Mouse (Mus musculus) hindbrain, embryonic 15.5 days (tissue): ENCODE results near the gene Olfr1394. TPM values are rescaled to one million over a fixed set of nuclear protein-coding genes. Genes with fewer than 3 reads are reported as not detected.
"Not testable (repeated sequence)": the region's sequence is repeated elsewhere in the genome, so short reads cannot be mapped to it uniquely, and the experiment has no call there.

ENCODE experiments used
- ATAC-seq: fragments of 200-750 bp; cut with Nextera tagmentation; 2 replicates; pipeline ENCODE4 v1.8.0; 2017; ENCODE audit warnings: low read depth, moderate number of reproducible peaks, moderate TSS enrichment; ENCODE audit not compliant: low FRiP score
- H3K27ac ChIP-seq: fragments of 300-500 bp; sonication (generic); replicated peaks from 2 replicates; pipeline ENCODE4 v1.5.1; 2015; ENCODE audit warnings: mild to moderate bottlenecking, inconsistent platforms
- H3K27me3 ChIP-seq: fragments of 300-500 bp; sonication (generic); 2 replicates; pipeline ENCODE4 v1.6.1; 2015; ENCODE audit warnings: control low read depth, inconsistent platforms
- H3K36me3 ChIP-seq: fragments of 300-500 bp; sonication (generic); 2 replicates; pipeline ENCODE4 v1.6.1; 2015; ENCODE audit warnings: control low read depth, inconsistent platforms
- H3K4me1 ChIP-seq: fragments of 300-500 bp; sonication (generic); replicated peaks from 2 replicates; pipeline ENCODE4 v1.6.1; 2015; ENCODE audit warnings: control low read depth, inconsistent platforms
- H3K4me2 ChIP-seq: fragments of 300-500 bp; sonication (generic); 2 replicates; pipeline ENCODE4 v1.6.1; 2015; ENCODE audit warnings: moderate library complexity, mild to moderate bottlenecking, inconsistent platforms
- H3K4me3 ChIP-seq: fragments of 300-500 bp; sonication (generic); 2 replicates; pipeline ENCODE4 v1.5.1; 2015; ENCODE audit warnings: mild to moderate bottlenecking, inconsistent platforms
- H3K9ac ChIP-seq: fragments of 300-500 bp; sonication (generic); 2 replicates; pipeline ENCODE4 v1.6.1; 2015; ENCODE audit warnings: inconsistent platforms
- H3K9me3 ChIP-seq: fragments of 300-500 bp; sonication (generic); 2 replicates; pipeline ENCODE4 v1.6.1; 2016; ENCODE audit warnings: control low read depth, inconsistent platforms
- WGBS: fragments of 180-500 bp; shearing (Covaris S2); methylation state at CpG from one replicate; pipeline ENCODE4 v1.1.7; 2015; 5-methylcytosine and 5-hydroxymethylcytosine counted together
- polyA plus RNA-seq: library from polyadenylated mRNA; unstranded; fragments of >200 nt; fragmentation: Nextera tagmentation; extraction: Ambion mirVana; gene quantifications from 2 replicates; pipeline ENCODE4 v1.2.1, GENCODE M21; 2015

Gene Olfr1394
- polyA plus RNA-seq, 1 experiment from 2014 or later, result not detected

- Histone ChIP-seq H3K9me3 (no peaks in the 10 kb centered on the region), H3K4me2 (no peak overlapping the region), H3K36me3 (no peaks in the 10 kb centered on the region), H3K4me3 (no peak overlapping the region), H3K9ac (no peak overlapping the region), H3K27ac (no peak overlapping the region), H3K4me1 (no peaks in the 10 kb centered on the region), H3K27me3 (no peaks in the 10 kb centered on the region)
- no peak for ATAC-seq
- 90% methylated on average over 2 of the region's 2 CpGs for WGBS
Measured at GRCm38 (mm10) chr11:49156821-49157814, 2.9 kb downstream of the Olfr1394 start.

- H3K27me3 ChIP-seq, result peaks cover 2% of the 10 kb centered on the region
- peak overlapping the region; percentile 77 for H3K4me2 ChIP-seq
- H3K36me3 ChIP-seq, result no peaks in the 10 kb centered on the region
- H3K9ac ChIP-seq, result peak overlapping the region; percentile 12
- H3K4me3 ChIP-seq, result peak overlapping the region; percentile 40
- H3K4me1 ChIP-seq, result peaks cover 8% of the 10 kb centered on the region
- WGBS, result 6% methylated on average over 50 of the region's 50 CpGs
- H3K9me3 ChIP-seq, result no peaks in the 10 kb centered on the region
- H3K27ac ChIP-seq, result no peak overlapping the region
- peak; percentile 75 for ATAC-seq
Measured at GRCm38 (mm10) chr11:49168839-49169611, 14.8 kb downstream of the Olfr1394 start.

DNA sequence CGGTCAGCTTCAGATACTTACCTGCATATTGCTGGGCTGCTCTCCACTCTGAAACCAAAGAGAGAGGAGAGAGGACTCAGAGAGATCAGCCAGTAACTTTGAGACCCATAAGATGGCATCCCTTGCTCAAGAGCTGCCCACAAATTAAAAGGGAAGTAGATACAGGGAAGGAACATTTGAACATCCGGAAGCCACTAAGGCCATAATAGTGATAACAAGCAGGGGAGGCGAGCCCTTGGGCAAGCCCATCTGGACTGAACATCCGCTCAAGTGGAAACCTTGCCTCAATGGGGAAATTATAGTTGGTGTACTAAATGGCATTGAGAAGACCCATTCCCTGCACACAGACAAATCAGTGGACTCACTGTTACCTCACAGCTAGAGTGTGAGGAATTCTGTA lies 16.4 kb downstream of the Olfr1394 start:
- no peak overlapping the region for H3K9ac ChIP-seq
- no peak overlapping the region for H3K27ac ChIP-seq
- no peaks in the 10 kb centered on the region for H3K36me3 ChIP-seq
- peaks cover 2% of the 10 kb centered on the region for H3K27me3 ChIP-seq
- no peak overlapping the region for H3K4me2 ChIP-seq
- no peaks in the 10 kb centered on the region for H3K9me3 ChIP-seq
- ATAC-seq, result no peak
- WGBS, result 97% methylated on average over 4 of the region's 4 CpGs
- peaks cover 8% of the 10 kb centered on the region for H3K4me1 ChIP-seq
- no peak overlapping the region for H3K4me3 ChIP-seq

DNA sequence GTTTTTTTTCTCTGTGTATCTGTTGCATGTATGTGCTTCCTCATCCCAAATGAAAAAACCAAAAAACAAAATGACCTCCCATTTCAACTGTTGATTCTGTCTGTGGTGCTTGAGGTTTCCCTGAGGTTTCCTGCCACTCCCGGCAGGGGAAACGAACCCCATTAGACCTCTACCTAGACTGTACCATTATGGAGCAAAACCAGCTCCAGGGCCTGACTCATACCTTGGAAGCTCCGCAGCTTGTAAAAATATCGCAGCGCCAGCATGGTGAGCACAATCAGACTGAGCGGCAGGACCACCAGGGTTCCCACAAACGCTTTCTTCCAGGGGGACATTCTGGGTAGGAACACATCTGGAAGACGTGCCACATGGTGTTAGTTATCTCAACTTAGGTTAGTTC lies 21.2 kb downstream of the Olfr1394 start:
- no peaks in the 10 kb centered on the region for H3K4me1 ChIP-seq
- H3K27me3 ChIP-seq, result no peaks in the 10 kb centered on the region
- H3K9ac ChIP-seq, result no peak overlapping the region
- WGBS, result 87% methylated on average over 8 of the region's 8 CpGs
- no peak overlapping the region for H3K27ac ChIP-seq
- no peak overlapping the region for H3K4me2 ChIP-seq
- ATAC-seq, result no peak
- no peaks in the 10 kb centered on the region for H3K36me3 ChIP-seq
- H3K9me3 ChIP-seq, result no peaks in the 10 kb centered on the region
- no peak overlapping the region for H3K4me3 ChIP-seq

DNA sequence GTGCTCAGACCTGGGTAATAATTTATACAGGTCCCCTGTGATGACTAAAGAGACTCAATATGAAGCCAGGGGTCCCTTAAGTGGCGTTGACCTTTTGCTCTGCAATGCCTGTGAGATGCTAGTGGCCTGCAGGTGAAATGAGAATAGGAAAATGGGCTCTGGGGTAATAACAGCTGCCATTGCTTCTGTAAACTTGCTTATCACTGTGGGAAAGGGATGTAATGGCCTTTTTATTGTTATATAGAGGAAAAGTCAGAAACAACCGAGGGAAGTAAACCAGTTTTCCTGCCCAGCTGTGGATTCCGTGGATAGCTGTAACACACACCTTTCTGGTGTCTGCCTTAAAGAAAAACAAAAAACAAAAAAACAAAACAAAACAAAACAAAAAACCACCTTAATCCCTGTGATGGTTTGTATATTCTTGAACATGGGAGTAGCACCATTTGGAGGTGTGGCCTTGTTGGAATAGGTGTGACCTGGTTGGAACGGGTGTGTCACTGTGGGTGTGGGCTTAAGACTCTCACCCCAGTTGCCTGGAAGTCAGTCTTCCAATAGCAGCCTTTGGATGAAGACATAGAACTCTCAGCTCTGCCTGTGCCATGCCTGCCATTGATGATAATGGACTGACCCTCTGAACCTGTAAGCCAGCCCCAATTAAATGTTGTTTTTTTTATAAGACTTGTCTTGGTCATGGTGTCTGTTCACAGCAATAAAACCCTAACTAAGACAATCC lies 22.0 kb downstream of the Olfr1394 start:
- not testable (repeated sequence) for H3K4me2 ChIP-seq, H3K4me1 ChIP-seq, H3K9me3 ChIP-seq, H3K27me3 ChIP-seq, H3K36me3 ChIP-seq, H3K9ac ChIP-seq, ATAC-seq, H3K4me3 ChIP-seq, H3K27ac ChIP-seq
- WGBS, result 80% methylated on average over 4 of the region's 4 CpGs

DNA sequence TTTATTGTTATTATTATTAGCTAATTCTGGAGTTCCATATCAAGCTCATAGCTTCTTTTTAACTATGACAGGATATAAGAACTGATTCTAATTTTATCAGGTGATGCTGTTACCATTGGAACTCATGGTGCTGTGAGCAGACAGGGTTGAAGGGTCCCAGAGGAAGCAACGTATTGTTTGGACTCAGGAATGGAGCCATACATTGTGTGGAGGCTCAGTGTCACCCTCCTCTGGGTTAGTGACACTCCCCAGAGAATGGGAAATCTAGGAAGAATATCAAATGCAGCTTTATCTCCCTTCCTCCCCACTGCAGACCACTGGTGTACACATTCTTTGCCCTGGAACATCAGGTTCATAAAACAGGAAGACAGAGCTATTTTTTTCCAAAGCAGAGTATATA lies 29.0 kb downstream of the Olfr1394 start:
- Histone ChIP-seq H3K9me3 (no peaks in the 10 kb centered on the region), H3K27ac (no peak overlapping the region), H3K27me3 (no peaks in the 10 kb centered on the region), H3K36me3 (no peaks in the 10 kb centered on the region), H3K4me1 (no peaks in the 10 kb centered on the region), H3K9ac (no peak overlapping the region), H3K4me2 (no peak overlapping the region), H3K4me3 (no peak overlapping the region)
- no peak for ATAC-seq
- WGBS, result 72% methylated on average over 1 of the region's 1 CpGs

GRCm38 (mm10) chr11:49186452-49186851 lies 32.3 kb downstream of the Olfr1394 start:
- H3K36me3 ChIP-seq, result no peaks in the 10 kb centered on the region
- 85% methylated on average over 6 of the region's 6 CpGs for WGBS
- H3K9me3 ChIP-seq, result no peaks in the 10 kb centered on the region
- no peak overlapping the region for H3K27ac ChIP-seq
- no peak overlapping the region for H3K4me2 ChIP-seq
- H3K27me3 ChIP-seq, result no peaks in the 10 kb centered on the region
- no peak for ATAC-seq
- H3K9ac ChIP-seq, result no peak overlapping the region
- no peaks in the 10 kb centered on the region for H3K4me1 ChIP-seq
- no peak overlapping the region for H3K4me3 ChIP-seq

- Histone ChIP-seq H3K4me1 (no peaks in the 10 kb centered on the region), H3K36me3 (no peaks in the 10 kb centered on the region), H3K27me3 (no peaks in the 10 kb centered on the region), H3K4me2 (no peak within 1 kb of the TSS), H3K9ac (no peak within 1 kb of the TSS), H3K9me3 (no peaks in the 10 kb centered on the region), H3K27ac (no peak within 1 kb of the TSS), H3K4me3 (no peak within 1 kb of the TSS)
- 82% methylated on average over 8 of the region's 8 CpGs for WGBS
- no peak for ATAC-seq
Measured at GRCm38 (mm10) chr11:49186955-49187488, 32.8 kb downstream of the Olfr1394 start, which contains the start of gene Btnl9. Gene Btnl9 (minus strand): TSS chr11:49187159.

- Histone ChIP-seq H3K27ac (no peak overlapping the region), H3K9me3 (no peaks in the 10 kb centered on the region), H3K4me1 (no peaks in the 10 kb centered on the region), H3K9ac (no peak overlapping the region), H3K27me3 (no peaks in the 10 kb centered on the region), H3K36me3 (no peaks in the 10 kb centered on the region), H3K4me2 (no peak overlapping the region), H3K4me3 (no peak overlapping the region)
- ATAC-seq, result no peak
- WGBS, result 84% methylated on average over 10 of the region's 10 CpGs
Measured at GRCm38 (mm10) chr11:49187701-49188100, 33.5 kb downstream of the Olfr1394 start.

DNA sequence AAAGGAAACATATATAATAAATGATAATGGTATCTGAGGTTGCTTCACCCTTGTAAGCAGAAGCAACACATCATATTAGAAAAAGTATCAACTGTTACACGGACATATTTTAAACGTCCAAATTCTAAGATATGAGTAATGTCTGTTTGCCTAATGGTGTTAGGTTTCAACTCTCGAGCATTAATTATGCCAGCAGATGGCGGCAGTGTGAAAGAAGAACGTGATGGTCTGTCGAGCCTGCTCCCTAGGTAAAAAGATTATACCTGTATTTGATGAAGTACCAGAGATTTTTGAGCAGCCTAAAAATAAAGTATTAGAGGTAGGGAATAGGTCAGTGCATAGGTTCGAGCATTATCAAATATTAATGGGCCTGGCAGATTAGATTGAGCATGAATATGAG lies 35.6 kb downstream of the Olfr1394 start:
- no peaks in the 10 kb centered on the region for H3K9me3 ChIP-seq
- no peak overlapping the region for H3K9ac ChIP-seq
- H3K4me3 ChIP-seq, result no peak overlapping the region
- no peak for ATAC-seq
- no peak overlapping the region for H3K4me2 ChIP-seq
- H3K27me3 ChIP-seq, result no peaks in the 10 kb centered on the region
- no peaks in the 10 kb centered on the region for H3K4me1 ChIP-seq
- WGBS, result 5% methylated on average over 7 of the region's 7 CpGs
- H3K27ac ChIP-seq, result no peak overlapping the region
- no peaks in the 10 kb centered on the region for H3K36me3 ChIP-seq

DNA sequence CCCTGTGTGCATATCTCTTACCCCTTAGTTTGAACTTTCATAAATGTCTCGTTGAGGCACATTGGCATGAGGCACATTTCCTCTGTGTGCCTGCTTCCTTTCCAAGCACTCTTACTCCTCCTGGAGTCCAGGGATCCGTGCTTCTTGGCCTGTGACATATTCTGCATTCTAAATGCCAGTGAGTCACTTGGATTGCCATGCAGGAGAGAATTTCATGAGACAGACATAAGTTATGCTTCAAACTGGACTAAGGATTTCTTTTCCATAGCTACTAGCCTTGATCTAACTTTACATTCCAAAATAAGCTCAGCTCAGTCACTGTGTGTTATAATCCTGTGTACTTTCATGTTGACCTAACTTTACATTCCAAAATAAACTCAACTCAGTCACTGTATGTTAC lies 36.9 kb downstream of the Olfr1394 start:
- H3K36me3 ChIP-seq, result no peaks in the 10 kb centered on the region
- no peak for ATAC-seq
- no peak overlapping the region for H3K4me3 ChIP-seq
- WGBS, result 56% methylated on average over 2 of the region's 2 CpGs
- H3K27ac ChIP-seq, result no peak overlapping the region
- no peaks in the 10 kb centered on the region for H3K27me3 ChIP-seq
- H3K4me2 ChIP-seq, result no peak overlapping the region
- H3K9me3 ChIP-seq, result no peaks in the 10 kb centered on the region
- no peak overlapping the region for H3K9ac ChIP-seq
- H3K4me1 ChIP-seq, result no peaks in the 10 kb centered on the region
